Mouse (Mus musculus): Measurements from ENCODE around the gene Mrtfa. TPM values are rescaled to one million over a fixed set of nuclear protein-coding genes. Genes with fewer than 3 reads are reported as not detected.

Gene Mrtfa
- polyA plus RNA-seq, 1 experiment from 2014 or later: 28.2 TPM

DNA sequence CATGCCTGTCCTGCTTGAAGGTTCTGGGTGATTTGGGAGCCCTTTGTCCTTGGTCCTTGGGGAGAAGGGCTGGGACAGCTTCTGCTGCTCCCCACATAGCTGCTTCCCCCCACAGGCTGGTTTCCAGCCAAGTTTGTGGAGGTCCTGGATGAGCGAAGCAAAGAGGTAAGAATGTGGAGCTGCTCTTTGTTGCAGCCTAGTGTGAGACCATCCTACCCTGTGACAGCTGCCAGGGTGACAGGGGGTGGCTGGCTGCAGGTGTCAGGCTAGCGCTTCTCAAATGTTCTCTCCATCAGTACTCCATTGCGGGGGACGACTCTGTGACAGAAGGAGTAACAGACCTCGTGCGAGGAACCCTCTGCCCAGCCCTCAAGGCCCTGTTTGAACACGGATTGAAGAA, 180.4 kb downstream of the Mrtfa start:
- peaks cover 47% of the 10 kb centered on the region; the same call in 1 of the 2 replicates for H3K36me3 ChIP-seq (ENCODE audit: control insufficient read depth, insufficient read depth, low read length)
- WGBS: 75% methylated on average over 7 of the region's 7 CpGs
- H3K4me1 ChIP-seq (ENCODE audit: control insufficient read depth, insufficient read depth, low read length): 0 out of 2 replicates have a peak, but pooled peaks cover 3% of the 10 kb centered on the region
- H3K27ac ChIP-seq (ENCODE audit: low read depth, low read length): no peak overlapping the region
- H3K9ac ChIP-seq (ENCODE audit: low read depth, low read length): no peak overlapping the region
- H3K27me3 ChIP-seq (ENCODE audit: control insufficient read depth, insufficient read depth, low read length): no peaks in the 10 kb centered on the region
- H3K4me3 ChIP-seq (ENCODE audit: low read length): no peak overlapping the region
- H3K9me3 ChIP-seq (ENCODE audit: control insufficient read depth, low read length): no peaks in the 10 kb centered on the region
- H3K4me2 ChIP-seq (replicated peaks; ENCODE audit: low read depth, low read length): no peak overlapping the region
- no peak for ATAC-seq (ENCODE audit: low FRiP score, low TSS enrichment)

DNA sequence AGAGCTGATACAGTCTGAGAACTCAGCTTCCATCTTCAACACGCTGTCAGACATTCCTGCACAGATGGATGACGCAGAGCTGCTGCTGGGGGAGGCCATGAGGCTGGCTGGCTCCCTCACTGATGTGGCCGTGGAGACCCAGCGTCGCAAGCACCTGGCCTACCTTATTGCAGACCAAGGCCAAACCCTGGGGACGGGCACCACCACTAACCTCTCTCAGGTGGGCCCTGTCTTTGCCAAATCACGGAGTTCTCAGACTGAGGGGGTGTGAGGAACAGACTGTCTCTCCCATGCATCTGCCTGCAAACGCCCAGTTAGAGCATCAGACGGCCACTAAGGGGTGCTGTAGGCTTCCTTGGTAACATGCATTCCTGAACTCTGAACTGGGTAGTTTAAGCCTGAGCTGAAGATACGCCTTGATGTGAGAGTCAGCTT, 181.9 kb downstream of the Mrtfa start:
- Histone ChIP-seq H3K9me3 (ENCODE audit: control insufficient read depth, low read length) (no peaks in the 10 kb centered on the region), H3K36me3 (ENCODE audit: control insufficient read depth, insufficient read depth, low read length) (peaks cover 37% of the 10 kb centered on the region; the same call in 1 of the 2 replicates), H3K4me3 (ENCODE audit: low read length) (no peak overlapping the region), H3K9ac (ENCODE audit: low read depth, low read length) (no peak overlapping the region), H3K4me1 (ENCODE audit: control insufficient read depth, insufficient read depth, low read length) (0 out of 2 replicates have a peak, but pooled peaks cover 3% of the 10 kb centered on the region), H3K27me3 (ENCODE audit: control insufficient read depth, insufficient read depth, low read length) (no peaks in the 10 kb centered on the region), H3K4me2 (replicated peaks; ENCODE audit: low read depth, low read length) (no peak overlapping the region), H3K27ac (ENCODE audit: low read depth, low read length) (no peak overlapping the region)
- 0 out of 2 replicates have a peak, but pooled peaks have one; percentile 28 for ATAC-seq (ENCODE audit: low FRiP score, low TSS enrichment)
- WGBS: 57% methylated on average over 10 of the region's 10 CpGs

DNA sequence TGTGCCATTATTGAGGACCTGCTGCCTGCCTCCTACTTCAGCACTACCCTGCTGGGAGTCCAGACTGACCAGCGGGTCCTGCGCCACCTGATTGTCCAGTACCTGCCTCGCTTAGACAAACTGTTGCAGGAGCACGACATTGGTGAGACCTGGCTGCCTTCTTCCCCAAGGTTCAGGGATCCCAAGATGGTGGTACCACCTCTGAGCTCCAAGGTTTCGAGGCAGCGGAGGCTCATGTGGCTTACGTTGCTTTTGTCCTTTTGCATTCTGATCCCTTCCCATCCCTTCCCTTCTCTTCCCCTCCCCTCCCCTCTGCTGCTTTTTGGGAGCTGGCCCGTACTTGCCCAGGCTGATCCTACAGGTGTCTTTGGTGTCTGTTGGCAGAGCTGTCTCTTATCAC, 182.7 kb downstream of the Mrtfa start:
- H3K27ac ChIP-seq (ENCODE audit: low read depth, low read length): no peak overlapping the region
- 91% methylated on average over 8 of the region's 8 CpGs for WGBS
- H3K4me2 ChIP-seq (replicated peaks; ENCODE audit: low read depth, low read length): no peak overlapping the region
- no peak overlapping the region for H3K9ac ChIP-seq (ENCODE audit: low read depth, low read length)
- H3K4me3 ChIP-seq (ENCODE audit: low read length): no peak overlapping the region
- 0 out of 2 replicates have a peak, but pooled peaks cover 3% of the 10 kb centered on the region for H3K4me1 ChIP-seq (ENCODE audit: control insufficient read depth, insufficient read depth, low read length)
- peaks cover 29% of the 10 kb centered on the region; the same call in 1 of the 2 replicates for H3K36me3 ChIP-seq (ENCODE audit: control insufficient read depth, insufficient read depth, low read length)
- no peaks in the 10 kb centered on the region for H3K27me3 ChIP-seq (ENCODE audit: control insufficient read depth, insufficient read depth, low read length)
- H3K9me3 ChIP-seq (ENCODE audit: control insufficient read depth, low read length): no peaks in the 10 kb centered on the region
- no peak for ATAC-seq (ENCODE audit: low FRiP score, low TSS enrichment)

- Histone ChIP-seq H3K4me1 (ENCODE audit: control insufficient read depth, insufficient read depth, low read length) (0 out of 2 replicates have a peak, but pooled peaks cover 3% of the 10 kb centered on the region), H3K4me2 (replicated peaks; ENCODE audit: low read depth, low read length) (no peak overlapping the region)
- WGBS: 95% methylated on average over 9 of the region's 9 CpGs
Observed at GRCm38 (mm10) chr15:81007339-81007738, 183.2 kb downstream of the Mrtfa start.

GRCm38 (mm10) chr15:81006127-81006735, 184.3 kb downstream of the Mrtfa start:
- no peaks in the 10 kb centered on the region for H3K9me3 ChIP-seq (ENCODE audit: control insufficient read depth, low read length)
- H3K9ac ChIP-seq (ENCODE audit: low read depth, low read length): no peak overlapping the region
- no peak for ATAC-seq (ENCODE audit: low FRiP score, low TSS enrichment)
- H3K4me2 ChIP-seq (replicated peaks; ENCODE audit: low read depth, low read length): no peak overlapping the region
- 81% methylated on average over 10 of the region's 10 CpGs for WGBS
- peaks cover 14% of the 10 kb centered on the region; the same call in 1 of the 2 replicates for H3K36me3 ChIP-seq (ENCODE audit: control insufficient read depth, insufficient read depth, low read length)
- H3K4me1 ChIP-seq (ENCODE audit: control insufficient read depth, insufficient read depth, low read length): 0 out of 2 replicates have a peak, but pooled peaks cover 3% of the 10 kb centered on the region
- H3K27me3 ChIP-seq (ENCODE audit: control insufficient read depth, insufficient read depth, low read length): no peaks in the 10 kb centered on the region
- H3K27ac ChIP-seq (ENCODE audit: low read depth, low read length): no peak overlapping the region
- H3K4me3 ChIP-seq (ENCODE audit: low read length): no peak overlapping the region

More at GRCm38 (mm10) chr15:81007339-81007738, 183.2 kb downstream of the Mrtfa start:
- Histone ChIP-seq H3K9me3 (ENCODE audit: control insufficient read depth, low read length) (no peaks in the 10 kb centered on the region), H3K36me3 (ENCODE audit: control insufficient read depth, insufficient read depth, low read length) (peaks cover 25% of the 10 kb centered on the region; the same call in 1 of the 2 replicates), H3K27me3 (ENCODE audit: control insufficient read depth, insufficient read depth, low read length) (no peaks in the 10 kb centered on the region), H3K9ac (ENCODE audit: low read depth, low read length) (no peak overlapping the region), H3K4me3 (ENCODE audit: low read length) (no peak overlapping the region), H3K27ac (ENCODE audit: low read depth, low read length) (no peak overlapping the region)
- no peak for ATAC-seq (ENCODE audit: low FRiP score, low TSS enrichment)

DNA sequence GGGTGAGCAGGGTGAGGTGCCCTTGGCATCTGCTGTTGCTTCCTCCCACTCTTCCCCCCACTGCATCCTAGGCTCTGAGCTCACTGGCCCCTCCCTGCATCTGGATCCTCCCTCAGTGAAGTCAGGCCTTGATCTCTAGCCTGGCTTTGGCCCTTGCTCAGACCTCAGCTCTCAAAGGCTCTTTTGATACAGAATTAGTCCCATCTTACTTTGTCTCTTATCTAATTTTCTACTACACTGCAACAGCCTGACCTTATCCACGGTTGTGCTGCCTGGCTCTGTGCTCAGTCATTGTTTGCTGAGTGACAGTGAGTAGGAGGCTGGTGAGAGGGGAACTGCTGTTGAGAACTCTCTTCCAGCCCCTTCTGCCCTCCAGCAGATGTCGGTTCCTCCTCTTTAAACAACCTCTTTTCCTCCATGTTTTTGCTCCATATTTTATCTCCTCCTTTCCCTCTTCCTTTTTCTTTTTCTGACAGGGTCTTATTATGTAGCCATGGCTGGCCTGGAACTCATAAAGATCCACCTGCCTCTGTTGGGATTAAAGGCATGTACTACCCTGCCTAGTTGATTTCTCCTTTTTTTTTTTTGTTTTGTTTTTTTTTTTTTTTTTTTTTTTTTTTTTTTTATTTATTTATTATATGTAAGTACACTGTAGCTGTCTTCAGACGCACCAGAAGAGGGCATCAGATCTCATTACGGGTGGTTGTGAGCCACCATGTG, 190.0 kb downstream of the Mrtfa start:
- Histone ChIP-seq H3K4me3 (ENCODE audit: low read length) (no peak overlapping the region), H3K36me3 (ENCODE audit: control insufficient read depth, insufficient read depth, low read length) (no peaks in the 10 kb centered on the region), H3K4me1 (ENCODE audit: control insufficient read depth, insufficient read depth, low read length) (peaks cover 7% of the 10 kb centered on the region), H3K9me3 (ENCODE audit: control insufficient read depth, low read length) (no peaks in the 10 kb centered on the region), H3K27ac (ENCODE audit: low read depth, low read length) (no peak overlapping the region), H3K9ac (ENCODE audit: low read depth, low read length) (no peak overlapping the region; the same call in 1 of the 2 replicates), H3K4me2 (replicated peaks; ENCODE audit: low read depth, low read length) (no peak overlapping the region), H3K27me3 (ENCODE audit: control insufficient read depth, insufficient read depth, low read length) (no peaks in the 10 kb centered on the region)
- ATAC-seq (ENCODE audit: low FRiP score, low TSS enrichment): no peak
- 22% methylated on average over 2 of the region's 4 CpGs for WGBS

DNA sequence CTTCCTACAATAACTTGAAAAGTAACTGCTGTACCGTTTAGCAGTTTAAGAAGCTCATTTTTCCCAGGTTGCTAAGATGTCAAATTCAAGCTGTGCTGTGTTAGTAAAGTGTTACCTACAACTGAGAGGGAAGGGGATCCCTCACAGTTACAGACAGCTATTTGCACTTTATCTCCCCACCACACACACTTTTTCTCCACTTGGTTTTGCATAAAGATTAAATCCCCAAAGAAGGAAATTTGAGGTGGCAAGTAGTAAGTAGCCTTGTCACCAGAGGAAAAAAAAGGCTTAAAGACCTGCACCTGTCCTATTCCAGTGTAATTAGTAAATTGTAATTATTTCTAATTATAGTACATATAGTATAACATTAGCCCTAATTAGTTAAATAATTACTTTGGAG, 193.5 kb downstream of the Mrtfa start:
- WGBS: 45% methylated on average over 1 of the region's 1 CpGs
- peaks cover 7% of the 10 kb centered on the region for H3K4me1 ChIP-seq (ENCODE audit: control insufficient read depth, insufficient read depth, low read length)
- no peak overlapping the region for H3K27ac ChIP-seq (ENCODE audit: low read depth, low read length)
- no peak overlapping the region for H3K4me2 ChIP-seq (replicated peaks; ENCODE audit: low read depth, low read length)
- ATAC-seq (ENCODE audit: low FRiP score, low TSS enrichment): no peak
- H3K4me3 ChIP-seq (ENCODE audit: low read length): no peak overlapping the region
- no peaks in the 10 kb centered on the region for H3K36me3 ChIP-seq (ENCODE audit: control insufficient read depth, insufficient read depth, low read length)
- no peaks in the 10 kb centered on the region for H3K27me3 ChIP-seq (ENCODE audit: control insufficient read depth, insufficient read depth, low read length)
- no peaks in the 10 kb centered on the region for H3K9me3 ChIP-seq (ENCODE audit: control insufficient read depth, low read length)
- H3K9ac ChIP-seq (ENCODE audit: low read depth, low read length): no peak overlapping the region

DNA sequence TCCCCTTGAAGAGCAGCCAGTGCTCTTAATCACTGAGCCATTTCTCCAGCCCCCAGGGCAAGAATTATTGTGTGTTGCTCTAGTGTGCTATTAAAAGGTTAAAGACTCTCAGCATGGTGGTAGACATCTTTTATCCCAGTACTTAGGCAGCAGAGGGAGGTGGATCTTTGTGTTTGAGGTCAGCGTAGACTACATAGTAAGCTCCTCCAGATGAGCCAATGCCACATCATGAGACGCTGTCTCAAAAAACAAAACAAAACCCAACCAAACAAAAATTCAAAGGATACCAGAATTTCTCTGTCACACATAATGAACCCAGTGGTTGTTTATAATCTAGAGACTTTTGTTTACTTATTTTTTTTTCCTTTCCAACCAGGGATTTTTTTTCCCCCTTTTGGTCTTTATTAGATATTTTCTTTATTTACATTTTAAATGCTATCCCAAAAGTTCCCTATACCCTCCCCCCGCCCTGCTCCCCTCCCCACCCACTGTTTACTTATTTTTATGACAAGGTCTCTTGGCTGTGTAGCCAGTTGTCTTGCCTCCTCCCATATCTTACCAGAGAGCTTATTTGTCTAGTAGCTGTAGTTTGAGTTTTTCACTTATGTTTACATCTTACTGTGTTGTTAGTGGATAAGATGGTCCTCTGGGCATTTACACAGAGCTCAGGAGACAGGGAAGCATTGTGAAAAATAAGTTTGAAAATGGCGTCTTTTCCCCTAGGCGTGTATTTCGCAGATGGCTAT, 194.3 kb downstream of the Mrtfa start:
- H3K4me1 ChIP-seq (ENCODE audit: control insufficient read depth, insufficient read depth, low read length): peaks cover 7% of the 10 kb centered on the region
- no peaks in the 10 kb centered on the region for H3K27me3 ChIP-seq (ENCODE audit: control insufficient read depth, insufficient read depth, low read length)
- H3K27ac ChIP-seq (ENCODE audit: low read depth, low read length): no peak overlapping the region
- no peak overlapping the region for H3K4me3 ChIP-seq (ENCODE audit: low read length)
- no peaks in the 10 kb centered on the region for H3K9me3 ChIP-seq (ENCODE audit: control insufficient read depth, low read length)
- WGBS: 91% methylated on average over 6 of the region's 6 CpGs
- H3K4me2 ChIP-seq (replicated peaks; ENCODE audit: low read depth, low read length): no peak overlapping the region
- no peak for ATAC-seq (ENCODE audit: low FRiP score, low TSS enrichment)
- no peak overlapping the region for H3K9ac ChIP-seq (ENCODE audit: low read depth, low read length)
- H3K36me3 ChIP-seq (ENCODE audit: control insufficient read depth, insufficient read depth, low read length): no peaks in the 10 kb centered on the region

All from kidney, embryonic 14.5 days (tissue).